Mouse (Mus musculus): Measurements from ENCODE around the gene Fnip2. TPM values are rescaled to one million over a fixed set of nuclear protein-coding genes. Genes with fewer than 3 reads are reported as not detected.
A peak's percentile ranks its signal among the peaks of the same experiment; 100 is the strongest.

Gene Fnip2
- polyA plus RNA-seq, 1 experiment from 2014 or later, result 126 TPM

DNA sequence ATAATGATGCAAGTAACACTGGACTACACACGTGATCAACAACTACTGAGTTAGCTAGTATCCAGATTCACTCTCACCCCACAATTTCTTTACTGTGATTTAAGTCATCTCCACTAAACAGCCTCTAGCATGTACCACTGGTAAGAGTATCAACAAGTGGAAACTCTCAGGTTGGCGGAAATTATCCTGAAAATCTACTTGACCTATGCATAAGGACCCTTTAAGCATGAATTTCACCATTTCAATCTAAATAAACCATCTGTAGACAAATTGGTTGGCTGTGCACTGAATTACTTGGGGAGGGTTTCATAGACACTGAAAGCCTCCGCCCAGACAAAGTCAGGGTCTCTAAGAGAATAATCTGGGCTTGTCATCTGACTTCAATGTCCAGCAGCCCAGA lies 13.8 kb downstream of the Fnip2 start:
- H3K36me3 ChIP-seq (ENCODE audit: inconsistent target), result peaks cover 26% of the 10 kb centered on the region; the same call in 1 of the 2 replicates
- WGBS (ENCODE audit: missing documents), result 100% methylated on average over 3 of the region's 3 CpGs
- H3K79me2 ChIP-seq (ENCODE audit: inconsistent target), result peaks cover 100% of the 10 kb centered on the region
- no peak overlapping the region for H3K27ac ChIP-seq
- H3K4me3 ChIP-seq (ENCODE audit: inconsistent target), result no peak overlapping the region

DNA sequence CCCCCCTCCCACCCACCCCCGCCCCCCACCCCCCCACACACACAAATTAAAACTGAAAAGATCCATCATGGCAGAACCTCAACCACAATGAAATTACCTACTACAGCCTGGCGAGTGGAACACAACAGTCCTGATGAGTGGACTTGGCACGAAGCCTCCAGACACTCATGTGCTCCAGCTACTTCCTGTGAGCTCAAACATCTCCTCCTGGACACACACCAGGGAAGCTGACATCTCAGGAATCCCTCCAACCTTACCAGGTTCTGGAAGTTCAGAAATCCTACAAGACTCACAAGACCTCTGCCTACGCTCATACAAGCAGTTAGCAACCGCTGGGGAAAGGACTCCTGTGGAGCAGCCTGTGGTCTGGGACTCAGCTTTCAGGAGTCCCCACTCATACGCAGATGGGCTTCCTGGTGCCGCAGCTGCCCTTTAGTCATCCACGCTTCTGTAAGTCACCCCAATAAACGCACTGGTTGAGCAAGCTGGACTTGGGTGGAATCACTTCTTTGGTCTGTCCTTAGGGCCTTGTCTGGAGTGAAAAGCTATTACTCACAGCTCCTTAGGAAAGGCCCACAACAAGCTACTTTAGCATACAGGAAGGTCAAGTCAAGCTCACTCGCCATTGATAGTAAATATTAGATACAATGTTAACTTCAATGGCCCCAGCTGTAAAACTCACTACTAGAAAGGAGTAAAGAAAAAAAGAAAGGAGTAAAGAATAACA lies 15.6 kb downstream of the Fnip2 start:
- no peak overlapping the region for H3K27ac ChIP-seq
- H3K4me3 ChIP-seq (ENCODE audit: inconsistent target), result no peak overlapping the region
- H3K79me2 ChIP-seq (ENCODE audit: inconsistent target), result peaks cover 100% of the 10 kb centered on the region
- H3K36me3 ChIP-seq (ENCODE audit: inconsistent target), result peaks cover 15% of the 10 kb centered on the region; the same call in 1 of the 2 replicates
- WGBS (ENCODE audit: missing documents), result 81% methylated on average over 9 of the region's 10 CpGs

DNA sequence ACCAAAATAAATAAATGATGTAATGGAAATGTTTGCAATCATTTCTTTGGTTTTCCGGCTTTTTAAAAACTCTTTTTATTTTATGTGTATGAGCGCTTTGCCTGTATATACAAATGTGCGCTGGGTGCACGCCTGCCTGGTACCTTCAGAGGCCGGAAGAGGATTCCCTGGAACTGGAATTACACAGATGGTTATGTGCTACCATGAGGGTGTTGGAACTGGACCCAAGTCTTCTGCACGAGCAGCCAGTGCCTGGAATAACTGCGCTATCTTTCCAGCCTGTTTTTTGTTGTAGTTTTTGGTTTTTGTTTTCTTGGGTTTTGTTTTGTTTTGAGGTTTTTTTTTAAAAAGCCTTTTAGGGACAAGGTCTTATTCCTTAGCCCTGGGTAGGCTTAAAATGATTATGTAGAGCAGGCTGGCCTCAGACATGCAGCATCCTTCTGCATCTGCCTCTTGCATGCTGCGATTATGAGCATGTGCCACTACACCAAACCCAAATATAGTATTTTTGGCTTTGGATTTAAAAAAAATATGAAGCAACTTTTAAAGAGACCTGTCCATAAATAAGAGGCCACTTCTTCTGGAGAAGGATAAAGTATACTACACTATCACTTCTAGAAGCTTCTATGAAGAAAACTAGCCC lies 17.7 kb downstream of the Fnip2 start:
- H3K79me2 ChIP-seq (ENCODE audit: inconsistent target), result peaks cover 100% of the 10 kb centered on the region
- H3K27ac ChIP-seq, result no peak overlapping the region
- no peak overlapping the region for H3K4me3 ChIP-seq (ENCODE audit: inconsistent target)
- peaks cover 26% of the 10 kb centered on the region; the same call in 1 of the 2 replicates for H3K36me3 ChIP-seq (ENCODE audit: inconsistent target)
- WGBS (ENCODE audit: missing documents), result 93% methylated on average over 7 of the region's 8 CpGs

DNA sequence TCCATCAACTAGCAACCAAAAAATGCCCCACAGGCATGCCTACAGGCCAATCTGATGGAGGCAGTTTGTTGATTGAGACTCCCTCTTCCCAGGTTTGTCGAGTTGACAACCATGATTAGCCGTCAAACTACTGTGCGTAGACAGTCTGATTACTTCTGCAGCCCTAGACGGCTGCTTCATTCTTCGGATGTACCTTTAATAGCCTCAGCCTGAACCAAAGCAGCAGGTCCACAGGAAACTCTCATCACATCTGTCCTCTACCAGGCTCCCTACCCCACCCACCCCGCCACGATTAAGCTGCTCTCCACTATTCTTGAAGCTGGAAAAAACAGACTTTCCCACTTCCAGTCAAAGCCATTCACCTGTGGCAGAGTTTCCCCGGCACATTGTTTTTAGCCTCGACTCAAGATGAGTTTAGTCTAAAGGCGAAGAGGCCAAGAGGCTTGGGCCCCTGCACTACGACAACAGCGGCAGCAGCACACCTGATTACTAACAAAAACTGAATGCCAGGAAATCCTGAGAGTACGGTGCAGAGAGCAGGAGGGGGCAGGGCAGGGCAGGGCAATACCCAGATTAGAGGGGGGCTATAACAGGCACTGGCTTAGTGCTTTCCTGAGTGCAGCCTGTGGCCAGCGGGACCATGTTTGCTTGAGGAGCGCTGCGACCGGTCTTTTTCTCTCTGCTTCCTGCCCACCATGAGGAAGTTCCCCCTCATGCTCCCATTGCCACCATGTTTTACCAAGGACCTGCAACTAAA lies 18.7 kb downstream of the Fnip2 start:
- 75% methylated on average over 17 of the region's 17 CpGs for WGBS (ENCODE audit: missing documents)
- H3K36me3 ChIP-seq (ENCODE audit: inconsistent target), result peaks cover 25% of the 10 kb centered on the region; the same call in 1 of the 2 replicates
- H3K79me2 ChIP-seq (ENCODE audit: inconsistent target), result peaks cover 100% of the 10 kb centered on the region

DNA sequence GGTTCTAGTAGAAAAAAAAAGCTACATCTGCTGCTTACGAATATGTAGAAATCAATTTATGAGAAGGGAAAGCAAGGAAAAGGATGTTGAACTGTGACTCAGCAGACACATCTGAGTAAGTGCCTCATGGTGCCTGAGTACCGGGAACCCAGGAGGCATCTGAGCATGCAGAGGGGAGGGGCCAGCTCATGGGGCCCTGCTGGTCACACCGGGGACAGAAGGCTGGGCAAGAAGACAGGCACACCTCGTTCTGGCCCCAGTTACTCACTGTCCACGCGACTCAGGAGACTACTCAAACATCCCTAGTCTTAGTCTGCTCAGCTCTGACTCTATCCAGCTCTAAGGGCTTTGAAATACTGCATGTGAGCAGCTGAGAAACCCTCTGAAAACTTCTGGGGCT lies 25.0 kb downstream of the Fnip2 start:
- Histone ChIP-seq H3K27ac (peak overlapping the region; percentile 97), H3K4me3 (ENCODE audit: inconsistent target) (no peak overlapping the region), H3K36me3 (ENCODE audit: inconsistent target) (peaks cover 19% of the 10 kb centered on the region; the same call in 1 of the 2 replicates), H3K79me2 (ENCODE audit: inconsistent target) (peaks cover 100% of the 10 kb centered on the region)
- WGBS (ENCODE audit: missing documents), result 2% methylated on average over 6 of the region's 6 CpGs

More for the DNA sequence above, 18.7 kb downstream of the Fnip2 start:
- Histone ChIP-seq H3K4me3 (ENCODE audit: inconsistent target) (no peak overlapping the region), H3K27ac (no peak overlapping the region)

DNA sequence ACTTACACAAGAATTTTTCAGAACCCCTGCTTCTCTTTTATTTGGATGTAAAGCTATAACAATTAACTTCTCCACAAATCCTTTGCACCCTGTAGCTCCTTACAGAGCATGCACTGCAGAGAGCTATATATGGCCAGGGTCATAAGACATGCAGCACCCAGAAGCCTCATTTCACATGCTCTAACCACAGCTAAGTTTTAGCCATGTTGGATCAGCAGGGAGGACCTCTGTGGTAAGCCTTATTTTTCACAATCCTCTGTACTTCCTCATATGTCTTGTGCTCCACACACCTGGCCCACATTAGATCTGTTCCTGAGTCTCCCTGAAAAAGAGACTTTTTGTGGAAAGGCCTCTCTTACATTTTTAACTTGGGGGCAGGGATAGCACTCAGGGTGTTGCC lies 27.9 kb downstream of the Fnip2 start:
- Histone ChIP-seq H3K27ac (peak overlapping the region; percentile 97), H3K4me3 (ENCODE audit: inconsistent target) (no peak overlapping the region), H3K79me2 (ENCODE audit: inconsistent target) (peaks cover 100% of the 10 kb centered on the region), H3K36me3 (ENCODE audit: inconsistent target) (peaks cover 8% of the 10 kb centered on the region; the same call in 1 of the 2 replicates)

DNA sequence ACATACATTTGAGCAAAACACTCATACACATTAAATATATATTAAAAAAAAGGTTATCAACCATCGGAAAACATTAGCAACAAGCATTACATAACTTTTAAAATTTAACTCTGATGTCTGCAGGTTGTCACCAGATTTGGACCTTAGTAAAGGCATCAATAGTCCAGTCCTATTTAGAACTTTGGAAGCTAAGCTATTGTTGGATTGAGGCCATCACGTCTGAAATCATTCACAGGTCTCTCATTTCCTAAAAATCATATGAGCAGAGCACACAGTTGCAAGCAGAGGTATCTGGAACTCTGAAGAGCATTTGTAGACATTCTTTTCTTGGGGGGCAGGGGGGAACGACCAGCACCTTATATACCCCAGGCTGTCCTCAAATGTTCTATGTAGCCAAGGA lies 28.5 kb downstream of the Fnip2 start:
- Histone ChIP-seq H3K79me2 (ENCODE audit: inconsistent target) (peaks cover 100% of the 10 kb centered on the region), H3K27ac (peak overlapping the region; percentile 97), H3K36me3 (ENCODE audit: inconsistent target) (peaks cover 6% of the 10 kb centered on the region; the same call in 1 of the 2 replicates), H3K4me3 (ENCODE audit: inconsistent target) (no peak overlapping the region)
- WGBS (ENCODE audit: missing documents), result 81% methylated on average over 3 of the region's 3 CpGs

DNA sequence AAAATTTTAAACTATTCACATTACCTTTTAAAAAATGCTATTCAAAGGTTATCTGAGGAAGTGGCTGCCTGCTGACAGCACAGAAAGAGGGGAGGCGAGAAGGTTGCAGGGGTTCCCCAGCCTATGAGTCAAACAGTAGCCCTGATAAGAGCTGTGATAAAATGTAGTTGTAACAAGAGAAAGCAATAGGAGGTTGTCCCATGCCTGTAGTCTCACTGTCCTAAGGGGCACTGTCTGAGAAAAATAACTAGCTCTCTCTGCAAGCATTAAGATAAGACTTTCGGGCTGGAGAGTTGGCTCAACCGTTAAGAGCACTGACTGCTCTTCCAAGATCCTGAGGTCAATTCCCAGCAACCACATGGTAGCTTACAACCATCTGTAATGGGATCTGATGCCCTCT lies 29.3 kb downstream of the Fnip2 start:
- no peak overlapping the region for H3K4me3 ChIP-seq (ENCODE audit: inconsistent target)
- H3K36me3 ChIP-seq (ENCODE audit: inconsistent target), result no peaks in the 10 kb centered on the region; the same call in 1 of the 2 replicates
- whole genome bisulfite sequencing (ENCODE audit: missing documents), result 100% methylated on average over 3 of the region's 3 CpGs
- peak overlapping the region; percentile 97 for H3K27ac ChIP-seq
- peaks cover 100% of the 10 kb centered on the region for H3K79me2 ChIP-seq (ENCODE audit: inconsistent target)

DNA sequence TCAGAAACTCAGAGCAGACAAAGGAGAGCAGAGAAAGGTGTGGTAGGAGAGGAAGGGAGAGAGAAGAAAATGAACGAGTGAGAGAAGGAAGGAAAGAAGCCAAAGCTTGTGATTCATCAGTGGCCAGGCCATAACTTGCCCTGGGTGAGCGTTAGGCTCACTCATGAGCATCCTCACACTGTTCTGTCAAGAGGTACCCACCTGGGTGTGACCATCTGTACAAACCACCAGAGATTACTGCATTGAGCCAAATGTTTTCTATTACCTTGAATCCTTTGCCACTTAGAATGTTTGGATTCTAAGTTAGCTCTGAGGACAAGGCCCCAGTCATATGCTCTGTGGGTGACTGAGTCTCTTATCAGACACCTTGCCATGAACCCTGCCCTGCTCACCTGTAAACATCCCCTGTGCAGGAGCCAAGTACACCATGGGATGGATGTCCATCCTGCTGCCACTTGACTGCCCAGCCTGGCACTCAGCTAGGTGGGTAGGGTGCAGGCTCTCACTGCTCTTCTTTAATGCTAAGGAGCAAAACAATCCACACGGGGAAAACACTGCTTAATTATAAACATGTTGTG lies 29.9 kb downstream of the Fnip2 start:
- Histone ChIP-seq H3K4me3 (ENCODE audit: inconsistent target) (no peak overlapping the region), H3K36me3 (ENCODE audit: inconsistent target) (no peaks in the 10 kb centered on the region; the same call in 1 of the 2 replicates), H3K79me2 (ENCODE audit: inconsistent target) (peaks cover 100% of the 10 kb centered on the region), H3K27ac (peak overlapping the region; percentile 97)
- 71% methylated on average over 2 of the region's 3 CpGs for WGBS (ENCODE audit: missing documents)

DNA sequence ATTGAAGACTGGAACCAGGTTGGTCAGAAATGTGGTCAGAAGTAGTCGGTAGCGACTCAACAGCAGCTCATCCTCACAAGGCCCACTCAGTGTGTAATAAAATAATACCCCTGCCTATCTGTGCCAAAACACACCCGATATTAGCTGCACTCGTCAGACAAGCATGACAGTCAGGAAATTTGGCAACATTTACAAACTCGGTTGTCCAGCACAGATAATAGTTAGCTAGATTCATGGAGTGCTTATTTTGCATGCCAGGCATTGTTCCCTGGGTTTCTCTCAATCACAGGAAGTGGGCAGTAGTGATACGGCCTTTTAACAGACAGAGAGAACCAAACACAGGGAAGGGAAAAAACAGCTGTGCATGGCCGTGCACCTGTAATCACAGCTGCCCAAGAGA lies 30.6 kb downstream of the Fnip2 start:
- no peak overlapping the region for H3K4me3 ChIP-seq (ENCODE audit: inconsistent target)
- no peaks in the 10 kb centered on the region; the same call in 1 of the 2 replicates for H3K36me3 ChIP-seq (ENCODE audit: inconsistent target)
- peak overlapping the region; percentile 97 for H3K27ac ChIP-seq
- H3K79me2 ChIP-seq (ENCODE audit: inconsistent target), result peaks cover 99% of the 10 kb centered on the region
- WGBS (ENCODE audit: missing documents), result 71% methylated on average over 7 of the region's 7 CpGs

DNA sequence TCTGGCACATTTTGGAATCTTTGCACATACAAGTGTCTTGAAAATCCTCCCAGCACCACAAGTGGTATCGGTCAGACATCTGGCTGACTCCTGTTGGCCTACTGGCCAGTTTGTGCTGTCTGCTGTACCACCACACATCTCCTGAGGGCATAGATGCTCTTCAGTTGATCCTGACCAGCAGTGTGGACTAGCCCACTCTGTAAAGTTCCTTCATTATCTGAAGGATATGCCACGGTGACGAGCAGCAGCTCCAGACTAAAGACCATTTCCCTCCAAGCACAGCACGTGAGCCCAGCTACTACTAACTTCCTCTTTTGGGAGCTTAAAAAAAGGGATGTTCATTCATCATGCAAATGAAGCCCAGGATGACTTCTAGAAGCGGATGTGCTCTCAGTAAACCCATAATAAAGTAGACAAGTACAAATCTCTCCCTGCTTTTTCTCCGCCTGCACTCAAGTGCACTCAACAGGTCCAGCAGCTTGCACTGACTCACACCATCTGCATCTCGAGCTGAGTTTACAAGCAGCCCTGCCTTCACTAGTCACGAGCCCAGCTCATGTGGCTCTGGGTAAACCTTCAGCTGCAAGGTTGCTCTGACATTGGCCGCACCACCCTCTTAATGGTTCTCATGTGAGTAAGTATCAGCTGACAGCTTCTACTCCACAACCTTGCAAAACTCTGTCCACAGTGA lies 35.9 kb downstream of the Fnip2 start:
- Histone ChIP-seq H3K79me2 (ENCODE audit: inconsistent target) (peaks cover 96% of the 10 kb centered on the region), H3K27ac (peak overlapping the region; percentile 97), H3K36me3 (ENCODE audit: inconsistent target) (no peaks in the 10 kb centered on the region), H3K4me3 (ENCODE audit: inconsistent target) (peak overlapping the region; percentile 66)
- 9% methylated on average over 9 of the region's 9 CpGs for WGBS (ENCODE audit: missing documents)

DNA sequence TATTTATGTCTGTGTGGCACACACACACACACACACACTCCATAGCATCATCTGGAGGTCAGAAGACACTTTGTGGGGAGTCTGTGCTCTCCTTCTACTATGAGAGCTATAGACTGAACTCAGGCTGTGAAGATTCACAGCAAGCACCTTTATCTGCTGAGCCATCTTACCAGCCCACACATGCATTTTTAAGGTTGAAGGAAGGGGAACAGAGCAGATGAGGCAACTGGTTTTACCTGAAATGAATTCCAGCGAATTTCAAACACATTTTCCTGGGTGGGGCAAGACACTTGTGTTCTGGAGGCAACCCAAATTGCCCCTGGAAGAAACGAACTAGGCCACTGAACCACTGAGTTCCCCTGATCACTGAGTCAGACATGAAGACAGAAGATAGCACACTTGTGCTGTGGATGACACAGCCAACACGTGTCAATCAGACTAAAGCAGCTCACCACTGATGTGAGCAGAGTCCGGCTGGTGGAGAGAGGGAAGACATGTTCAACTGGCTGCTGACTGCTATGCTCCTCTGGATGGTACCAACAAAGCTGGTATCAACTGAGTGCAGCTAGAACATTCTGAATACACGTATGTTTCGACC lies 38.0 kb downstream of the Fnip2 start:
- H3K36me3 ChIP-seq (ENCODE audit: inconsistent target), result no peaks in the 10 kb centered on the region; the same call in 1 of the 2 replicates
- 70% methylated on average over 6 of the region's 6 CpGs for WGBS (ENCODE audit: missing documents)
- peak overlapping the region; percentile 66 for H3K4me3 ChIP-seq (ENCODE audit: inconsistent target)
- H3K79me2 ChIP-seq (ENCODE audit: inconsistent target), result peaks cover 96% of the 10 kb centered on the region
- H3K27ac ChIP-seq, result peak overlapping the region; percentile 97

DNA sequence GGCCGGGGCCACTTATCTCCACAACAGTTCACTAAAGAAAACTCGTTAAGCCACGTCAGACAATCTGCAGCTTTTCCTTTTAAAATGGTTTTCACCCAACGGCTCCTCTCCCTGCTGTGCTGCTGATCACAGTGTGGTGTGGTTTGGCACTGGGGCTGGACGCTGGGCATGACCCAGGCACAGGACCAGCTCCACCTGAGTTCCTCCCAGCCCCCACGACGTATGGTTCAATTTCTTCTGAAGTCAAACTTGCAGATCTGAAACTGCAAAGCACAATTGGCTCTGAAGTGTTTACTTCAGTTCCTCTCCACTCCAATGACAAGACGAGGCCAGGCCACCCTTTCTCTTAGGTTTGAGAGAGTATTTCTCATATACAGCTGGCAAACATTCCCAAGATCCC lies 39.1 kb downstream of the Fnip2 start:
- 49% methylated on average over 8 of the region's 8 CpGs for WGBS (ENCODE audit: missing documents)
- no peaks in the 10 kb centered on the region; the same call in 1 of the 2 replicates for H3K36me3 ChIP-seq (ENCODE audit: inconsistent target)
- peak overlapping the region; percentile 97 for H3K27ac ChIP-seq
- H3K79me2 ChIP-seq (ENCODE audit: inconsistent target), result peaks cover 96% of the 10 kb centered on the region
- H3K4me3 ChIP-seq (ENCODE audit: inconsistent target), result peak overlapping the region; percentile 66
